12 mouse cellular contexts compared by ENCODE assay signal in genomic region chr8:88605361-88606040, GRCm38 (mm10). TPM values are rescaled to one million over a fixed set of nuclear protein-coding genes. Genes with fewer than 3 reads are reported as not detected.
DNase-seq lines count a peak whose midpoint lies in the region; ATAC-seq lines count a peak whose summit lies in the region.
"Had no signal": no experiment of that assay in that cellular context is flagged by ENCODE, and none has a peak within 500 bp of the region (broad histone marks: within the 10 kb centered on the region; RNA-seq: fewer than 3 reads in every experiment).

No protein-coding gene starts in this region.

- H3K9me3 ChIP-seq in hindbrain, embryonic 10.5 days, result peaks cover 7% of the 10 kb centered on the region; the same call in 1 of the 2 replicates
- no peaks in the 10 kb centered on the region for H3K9me3 ChIP-seq in hindbrain, embryonic 11.5 days (ENCODE audit: control insufficient read depth, low read length)

- H3K9ac ChIP-seq in hindbrain, embryonic 11.5 days (ENCODE audit: low read depth, low read length), result no peak overlapping the region
- H3K9ac ChIP-seq: liver, postnatal 0 days had no signal

- no peak for ATAC-seq in hindbrain, embryonic 11.5 days (ENCODE audit: low FRiP score)
- ATAC-seq: forebrain, embryonic 16.5 days; liver, postnatal 0 days had no signal

- no peak overlapping the region for H3K4me2 ChIP-seq in hindbrain, embryonic 11.5 days (replicated peaks; ENCODE audit: low read depth, low read length)

- H3K4me1 ChIP-seq in hindbrain, embryonic 10.5 days (replicated peaks), result peaks cover 52% of the 10 kb centered on the region
- H3K4me1 ChIP-seq in hindbrain, embryonic 11.5 days (replicated peaks; ENCODE audit: control insufficient read depth, insufficient read depth, low read length), result peaks cover 7% of the 10 kb centered on the region

- H3K27me3 ChIP-seq in hindbrain, embryonic 10.5 days (ENCODE audit: insufficient read depth, poor library complexity, severe bottlenecking), result no peaks in the 10 kb centered on the region
- no peaks in the 10 kb centered on the region for H3K27me3 ChIP-seq in hindbrain, embryonic 11.5 days (ENCODE audit: control insufficient read depth, insufficient read depth, low read length)
- H3K27me3 ChIP-seq: CH12.LX had no signal

- peak overlapping the region; percentile 81 for H3K27ac ChIP-seq in hindbrain, embryonic 10.5 days
- no peak overlapping the region for H3K27ac ChIP-seq in hindbrain, embryonic 11.5 days (ENCODE audit: low read depth, low read length)

- H3K4me3 ChIP-seq in hindbrain, embryonic 10.5 days, result no peak overlapping the region
- no peak overlapping the region for H3K4me3 ChIP-seq in hindbrain, embryonic 11.5 days (ENCODE audit: low read depth, low read length)

- 49% methylated on average over 13 of the region's 13 CpGs for WGBS in hindbrain, embryonic 10.5 days
- WGBS in hindbrain, embryonic 11.5 days, result 58% methylated on average over 13 of the region's 13 CpGs

- DNase-seq in hindbrain, embryonic 10.5 days (ENCODE audit: low spot score), result no peak
- no peak for DNase-seq in hindbrain, embryonic 11.5 days (ENCODE audit: low spot score)
- DNase-seq in retina, postnatal 1 day, result peak; percentile 32
- DNase-seq in retina, embryonic 14.5 days (ENCODE audit: low spot score), result no peak
- peak; percentile 61 to 68 for DNase-seq in lung, adult 18-20 months
- DNase-seq in gastrocnemius, postnatal 14 days, result no peak
- DNase-seq in urinary bladder, postnatal 10 days (ENCODE audit: low spot score), result no peak
- DNase-seq in cerebellum, adult 11 months, result no peak
- DNase-seq: heart, postnatal 36 days; liver, postnatal 0 days had no signal

- H3K36me3 ChIP-seq in hindbrain, embryonic 10.5 days, result no peaks in the 10 kb centered on the region
- no peaks in the 10 kb centered on the region for H3K36me3 ChIP-seq in hindbrain, embryonic 11.5 days (ENCODE audit: control insufficient read depth, insufficient read depth, low read length)

- intact Hi-C loops in gastrocnemius, postnatal 14 days (cut with DNase I; ENCODE audit: low total_unique reads), result no loop called here

RNA-seq across cellular contexts. Expression of gene Snx20, which starts 30.4 kb away (rescaled TPM):
- polyA plus RNA-seq in hindbrain, embryonic 10.5 days (2016; fragmentation: Nextera tagmentation; extraction: Ambion mirVana), result 1.1 and 1.3 TPM in 2 replicates
- polyA plus RNA-seq in hindbrain, embryonic 11.5 days (2014; fragmentation: Nextera tagmentation; extraction: Ambion mirVana), result 1.4 and 2.1 TPM in 2 replicates
- total RNA-seq in gastrocnemius, postnatal 14 days (2021), result under 1 TPM; 0.23 to 0.40 TPM

RNA-seq across cellular contexts. Expression of gene Nod2, which starts 41.6 kb away (rescaled TPM):
- polyA plus RNA-seq in hindbrain, embryonic 10.5 days (2016; fragmentation: Nextera tagmentation; extraction: Ambion mirVana), result 0.15 and 0.17 TPM in 2 replicates
- 0.13 and 0.14 TPM in 2 replicates for polyA plus RNA-seq in hindbrain, embryonic 11.5 days (2014; fragmentation: Nextera tagmentation; extraction: Ambion mirVana)
- under 1 TPM; 0.66 to 0.73 TPM for total RNA-seq in gastrocnemius, postnatal 14 days (2021)

Comparison
In these comparisons a context has a peak if more than half of its experiments do, and no peak if none do; other contexts are left out.
1. DNase-seq: peak in retina, postnatal 1 day (single experiment) and lung, adult 18-20 months (2 of 2); none in hindbrain, embryonic 10.5 days (single experiment), hindbrain, embryonic 11.5 days (single experiment), retina, embryonic 14.5 days (single experiment), gastrocnemius, postnatal 14 days (single experiment), urinary bladder, postnatal 10 days (single experiment) and cerebellum, adult 11 months (single experiment).